ENCODE assay signal across 9 mouse cellular contexts in genomic region chr8:70507027-70507393, GRCm38 (mm10). TPM values are rescaled to one million over a fixed set of nuclear protein-coding genes. Genes with fewer than 3 reads are reported as not detected.
DNase-seq lines count a peak whose midpoint lies in the region; ATAC-seq and TF ChIP-seq lines count a peak whose summit lies in the region.
"Had no signal": no experiment of that assay in that cellular context is flagged by ENCODE, and none has a peak within 500 bp of the region (broad histone marks: within the 10 kb centered on the region; RNA-seq: fewer than 3 reads in every experiment).

No protein-coding gene starts in this region.

- peak overlapping the region; percentile 83 for H3K4me2 ChIP-seq in lung, embryonic 14.5 days
- peak overlapping the region; percentile 73 for H3K4me2 ChIP-seq in embryonic facial prominence, embryonic 13.5 days
- peak overlapping the region; percentile 83 for H3K4me2 ChIP-seq in limb, embryonic 12.5 days
- no peak overlapping the region for H3K4me2 ChIP-seq in stomach, embryonic 14.5 days (replicated peaks; ENCODE audit: low read depth, low read length)

- no peak for ATAC-seq in lung, embryonic 14.5 days (ENCODE audit: insufficient read depth)
- ATAC-seq in embryonic facial prominence, embryonic 13.5 days (ENCODE audit: insufficient number of reproducible peaks, insufficient read depth, low FRiP score, low TSS enrichment, low read depth): no peak
- no peak for ATAC-seq in limb, embryonic 12.5 days (ENCODE audit: insufficient number of reproducible peaks, insufficient read depth, low FRiP score, low TSS enrichment, low read depth)
- ATAC-seq in stomach, embryonic 14.5 days (ENCODE audit: insufficient number of reproducible peaks, insufficient read depth, low FRiP score, low read depth): no peak

- DNase-seq in lung, embryonic 14.5 days: no peak
- no peak for DNase-seq in lung, postnatal 14 days
- no peak for DNase-seq in layer of hippocampus, postnatal 10 days (ENCODE audit: low spot score in 2 of 2)
- DNase-seq in ovary, adult 18-20 months (ENCODE audit: low spot score): no peak

- TF ChIP-seq CTCF in lung, embryonic 14.5 days (IDR thresholded peaks at IDR 0.05; ENCODE audit: low read depth): no peak

- 0 out of 2 replicates have a peak overlapping the region, but pooled peaks have one; percentile 20 for H3K27ac ChIP-seq in lung, embryonic 14.5 days (ENCODE audit: low read depth)
- peak overlapping the region; percentile 53 for H3K27ac ChIP-seq in embryonic facial prominence, embryonic 13.5 days
- peak overlapping the region; percentile 32; the same call in 1 of the 2 replicates for H3K27ac ChIP-seq in limb, embryonic 12.5 days
- no peak overlapping the region for H3K27ac ChIP-seq in stomach, embryonic 14.5 days (ENCODE audit: low read length)

- peaks cover 21% of the 10 kb centered on the region for H3K4me1 ChIP-seq in lung, embryonic 14.5 days (ENCODE audit: insufficient read depth)
- H3K4me1 ChIP-seq in embryonic facial prominence, embryonic 13.5 days: peaks cover 64% of the 10 kb centered on the region
- peaks cover 53% of the 10 kb centered on the region for H3K4me1 ChIP-seq in limb, embryonic 12.5 days (replicated peaks)
- H3K4me1 ChIP-seq in stomach, embryonic 14.5 days (ENCODE audit: control insufficient read depth, insufficient read depth, low read length): peaks cover 14% of the 10 kb centered on the region; the same call in 1 of the 2 replicates

- WGBS in lung, embryonic 14.5 days: 52% methylated on average over 5 of the region's 5 CpGs
- 51% methylated on average over 5 of the region's 5 CpGs for WGBS in embryonic facial prominence, embryonic 13.5 days
- 59% methylated on average over 5 of the region's 5 CpGs for WGBS in limb, embryonic 12.5 days
- 63% methylated on average over 5 of the region's 5 CpGs for WGBS in stomach, embryonic 14.5 days

- H3K9me3 ChIP-seq in lung, embryonic 14.5 days (ENCODE audit: low read depth, low read length): no peaks in the 10 kb centered on the region
- no peaks in the 10 kb centered on the region for H3K9me3 ChIP-seq in embryonic facial prominence, embryonic 13.5 days
- no peaks in the 10 kb centered on the region for H3K9me3 ChIP-seq in limb, embryonic 12.5 days
- no peaks in the 10 kb centered on the region for H3K9me3 ChIP-seq in stomach, embryonic 14.5 days (ENCODE audit: control insufficient read depth, low read depth, low read length)

- no peak overlapping the region for H3K9ac ChIP-seq in lung, embryonic 14.5 days
- no peak overlapping the region for H3K9ac ChIP-seq in embryonic facial prominence, embryonic 13.5 days
- H3K9ac ChIP-seq in limb, embryonic 12.5 days (replicated peaks): no peak overlapping the region
- no peak overlapping the region for H3K9ac ChIP-seq in stomach, embryonic 14.5 days (replicated peaks; ENCODE audit: low read depth, low read length)

- peaks cover 39% of the 10 kb centered on the region for H3K36me3 ChIP-seq in lung, embryonic 14.5 days (ENCODE audit: insufficient read depth)
- H3K36me3 ChIP-seq in embryonic facial prominence, embryonic 13.5 days: peaks cover 30% of the 10 kb centered on the region
- peaks cover 34% of the 10 kb centered on the region for H3K36me3 ChIP-seq in limb, embryonic 12.5 days
- H3K36me3 ChIP-seq in stomach, embryonic 14.5 days (ENCODE audit: control insufficient read depth, insufficient read depth, low read length): peaks cover 18% of the 10 kb centered on the region

- H3K27me3 ChIP-seq in lung, embryonic 14.5 days (ENCODE audit: insufficient read depth, low read length): peaks cover 10% of the 10 kb centered on the region; the same call in 1 of the 2 replicates
- peaks cover 7% of the 10 kb centered on the region for H3K27me3 ChIP-seq in embryonic facial prominence, embryonic 13.5 days
- peaks cover 16% of the 10 kb centered on the region for H3K27me3 ChIP-seq in limb, embryonic 12.5 days
- peaks cover 9% of the 10 kb centered on the region for H3K27me3 ChIP-seq in stomach, embryonic 14.5 days (ENCODE audit: control insufficient read depth, insufficient read depth, low read length)

- H3K4me3 ChIP-seq in lung, embryonic 14.5 days (ENCODE audit: low read depth, low read length): no peak overlapping the region
- peak overlapping the region; percentile 68 for H3K4me3 ChIP-seq in embryonic facial prominence, embryonic 13.5 days
- peak overlapping the region; percentile 70 for H3K4me3 ChIP-seq in limb, embryonic 12.5 days (replicated peaks)
- peak overlapping the region; percentile 59; the same call in 1 of the 2 replicates for H3K4me3 ChIP-seq in stomach, embryonic 14.5 days (ENCODE audit: low read depth, low read length)

RNA-seq across cellular contexts. Expression of gene Rex1bd, which starts 0.5 kb away (rescaled TPM):
- 113 and 126 TPM in 2 replicates for polyA plus RNA-seq in lung, embryonic 14.5 days (2014; fragmentation: Nextera tagmentation; extraction: Ambion mirVana)
- 169 and 178 TPM in 2 replicates for polyA plus RNA-seq in embryonic facial prominence, embryonic 13.5 days (2015; fragmentation: Nextera tagmentation; extraction: Ambion mirVana)
- 142 and 151 TPM in 2 replicates for polyA plus RNA-seq in limb, embryonic 12.5 days (2016; fragmentation: Nextera tagmentation; extraction: Ambion mirVana)
- polyA plus RNA-seq in stomach, embryonic 14.5 days (2014; fragmentation: Nextera tagmentation; extraction: Ambion mirVana): 132 and 149 TPM in 2 replicates
- total RNA-seq in layer of hippocampus, postnatal 10 days (2021): 100 to 1,000 TPM in 1 of 2 experiments, 10 to 100 TPM in 1; 97.8 to 106 TPM

RNA-seq across cellular contexts. Expression of gene Uba52, which starts 3.6 kb away (rescaled TPM):
- polyA plus RNA-seq in lung, embryonic 14.5 days (2014; fragmentation: Nextera tagmentation; extraction: Ambion mirVana): 964 and 1,036 TPM in 2 replicates
- polyA plus RNA-seq in embryonic facial prominence, embryonic 13.5 days (2015; fragmentation: Nextera tagmentation; extraction: Ambion mirVana): 987 and 1,032 TPM in 2 replicates
- 882 and 891 TPM in 2 replicates for polyA plus RNA-seq in limb, embryonic 12.5 days (2016; fragmentation: Nextera tagmentation; extraction: Ambion mirVana)
- 1,056 and 1,119 TPM in 2 replicates for polyA plus RNA-seq in stomach, embryonic 14.5 days (2014; fragmentation: Nextera tagmentation; extraction: Ambion mirVana)
- total RNA-seq in layer of hippocampus, postnatal 10 days (2021): 1,000 to 10,000 TPM in 1 of 2 experiments, 100 to 1,000 TPM in 1; 916 to 1,148 TPM

RNA-seq across cellular contexts. Expression of gene Crlf1, which starts 14.1 kb away (rescaled TPM):
- 151 and 165 TPM in 2 replicates for polyA plus RNA-seq in lung, embryonic 14.5 days (2014; fragmentation: Nextera tagmentation; extraction: Ambion mirVana)
- polyA plus RNA-seq in embryonic facial prominence, embryonic 13.5 days (2015; fragmentation: Nextera tagmentation; extraction: Ambion mirVana): 152 and 159 TPM in 2 replicates
- polyA plus RNA-seq in limb, embryonic 12.5 days (2016; fragmentation: Nextera tagmentation; extraction: Ambion mirVana): 82.4 and 105 TPM in 2 replicates
- polyA plus RNA-seq in stomach, embryonic 14.5 days (2014; fragmentation: Nextera tagmentation; extraction: Ambion mirVana): 1.6 and 1.8 TPM in 2 replicates
- total RNA-seq in layer of hippocampus, postnatal 10 days (2021): 10 to 100 TPM; 21.3 to 22.0 TPM
- total RNA-seq: neutrophil, adult 5-6 weeks had no signal
- polyA plus RNA-seq: activated CD4-positive, CD25-positive, alpha-beta regulatory T cell, adult 4 months had no signal

RNA-seq across cellular contexts. Expression of gene Tmem59l, which starts 19.9 kb away (rescaled TPM):
- 6.7 and 8.3 TPM in 2 replicates for polyA plus RNA-seq in lung, embryonic 14.5 days (2014; fragmentation: Nextera tagmentation; extraction: Ambion mirVana)
- 32.3 and 34.8 TPM in 2 replicates for polyA plus RNA-seq in embryonic facial prominence, embryonic 13.5 days (2015; fragmentation: Nextera tagmentation; extraction: Ambion mirVana)
- 17.5 and 22.1 TPM in 2 replicates for polyA plus RNA-seq in limb, embryonic 12.5 days (2016; fragmentation: Nextera tagmentation; extraction: Ambion mirVana)
- polyA plus RNA-seq in stomach, embryonic 14.5 days (2014; fragmentation: Nextera tagmentation; extraction: Ambion mirVana): 4.8 and 6.4 TPM in 2 replicates
- total RNA-seq in layer of hippocampus, postnatal 10 days (2021): 100 to 1,000 TPM; 174 to 175 TPM
- total RNA-seq: neutrophil, adult 5-6 weeks had no signal

RNA-seq across cellular contexts. Expression of gene Fkbp8, which starts 20.5 kb away (rescaled TPM):
- 239 and 245 TPM in 2 replicates for polyA plus RNA-seq in lung, embryonic 14.5 days (2014; fragmentation: Nextera tagmentation; extraction: Ambion mirVana)
- 297 and 306 TPM in 2 replicates for polyA plus RNA-seq in embryonic facial prominence, embryonic 13.5 days (2015; fragmentation: Nextera tagmentation; extraction: Ambion mirVana)
- 280 and 286 TPM in 2 replicates for polyA plus RNA-seq in limb, embryonic 12.5 days (2016; fragmentation: Nextera tagmentation; extraction: Ambion mirVana)
- 258 and 281 TPM in 2 replicates for polyA plus RNA-seq in stomach, embryonic 14.5 days (2014; fragmentation: Nextera tagmentation; extraction: Ambion mirVana)
- 100 to 1,000 TPM; 337 to 361 TPM for total RNA-seq in layer of hippocampus, postnatal 10 days (2021)

Comparison
In these comparisons a context has a peak if more than half of its experiments do, and no peak if none do; other contexts are left out.
1. RNA of gene Crlf1, which starts 14.1 kb away (polyA plus RNA-seq): 151 to 165 TPM in lung, embryonic 14.5 days, 152 to 159 TPM in embryonic facial prominence, embryonic 13.5 days and 82.4 to 105 TPM in limb, embryonic 12.5 days; 1.6 to 1.8 TPM in stomach, embryonic 14.5 days; every median in the first group is over 10 times any median in the second.